8 mouse cellular contexts compared by ENCODE assay signal in the genomic region with DNA sequence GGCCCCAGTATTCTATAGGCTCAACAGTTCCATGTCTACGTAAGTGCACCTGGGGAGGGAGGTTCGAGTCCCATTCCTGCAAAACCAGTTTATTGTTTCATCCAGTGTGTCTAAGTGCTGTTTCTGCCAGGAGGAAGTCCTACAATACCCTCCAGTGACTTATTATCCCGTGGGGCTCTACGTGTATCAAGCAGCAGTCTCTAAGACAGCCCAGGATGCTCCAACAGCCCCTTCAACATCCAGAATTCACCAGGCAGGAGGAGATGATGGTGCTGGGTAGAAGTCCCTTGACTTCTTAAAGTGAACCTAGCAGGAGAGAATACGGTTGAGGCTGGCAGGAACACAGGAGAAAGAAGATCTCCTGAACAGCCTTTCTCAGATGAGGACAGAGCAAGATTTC. TPM values are rescaled to one million over a fixed set of nuclear protein-coding genes. Genes with fewer than 3 reads are reported as not detected.
DNase-seq lines count a peak whose midpoint lies in the region; ATAC-seq and TF ChIP-seq lines count a peak whose summit lies in the region.

No protein-coding gene starts in this region.

- TF ChIP-seq POLR2A in ES-Bruce4 (IDR thresholded peaks at IDR 0.05; ENCODE audit: insufficient read depth, low read length): no peak

- WGBS in heart, embryonic 13.5 days: 44% methylated on average over 5 of the region's 5 CpGs
- WGBS in forebrain, postnatal 0 days: 45% methylated on average over 5 of the region's 5 CpGs
- WGBS in liver, postnatal 0 days (ENCODE audit: insufficient replicate concordance): 42% methylated on average over 5 of the region's 5 CpGs

- H3K4me3 ChIP-seq in heart, embryonic 13.5 days: peak overlapping the region; percentile 75
- peak overlapping the region; percentile 84 for H3K4me3 ChIP-seq in ES-Bruce4 (ENCODE audit: low read depth, low read length)
- H3K4me3 ChIP-seq in forebrain, postnatal 0 days (ENCODE audit: low read depth, low read length): peak overlapping the region; percentile 59
- peak overlapping the region; percentile 82 for H3K4me3 ChIP-seq in liver, postnatal 0 days (ENCODE audit: low read depth, low read length)

- H3K9me3 ChIP-seq in heart, embryonic 13.5 days: no peaks in the 10 kb centered on the region
- H3K9me3 ChIP-seq in ES-Bruce4 (replicated peaks; ENCODE audit: control insufficient read depth, insufficient read depth, low read length, poor library complexity, severe bottlenecking): no peaks in the 10 kb centered on the region; the same call in 1 of the 2 replicates
- H3K9me3 ChIP-seq in forebrain, postnatal 0 days (ENCODE audit: low read length): no peaks in the 10 kb centered on the region
- no peaks in the 10 kb centered on the region for H3K9me3 ChIP-seq in liver, postnatal 0 days (ENCODE audit: low read length)

- H3K27me3 ChIP-seq in heart, embryonic 13.5 days (replicated peaks): peaks cover 23% of the 10 kb centered on the region
- H3K27me3 ChIP-seq in ES-Bruce4 (ENCODE audit: control insufficient read depth, insufficient read depth, low read length, poor library complexity, severe bottlenecking): no peaks in the 10 kb centered on the region
- no peaks in the 10 kb centered on the region; the same call in 1 of the 2 replicates for H3K27me3 ChIP-seq in forebrain, postnatal 0 days (ENCODE audit: insufficient read depth, low read length)
- no peaks in the 10 kb centered on the region for H3K27me3 ChIP-seq in liver, postnatal 0 days (ENCODE audit: insufficient read depth, low read length)

- H3K27ac ChIP-seq in heart, embryonic 13.5 days (replicated peaks): no peak overlapping the region
- peak overlapping the region; percentile 14; the same call in 1 of the 2 replicates for H3K27ac ChIP-seq in ES-Bruce4 (ENCODE audit: insufficient read depth, low read length)
- no peak overlapping the region for H3K27ac ChIP-seq in forebrain, postnatal 0 days (ENCODE audit: low read depth, low read length)
- H3K27ac ChIP-seq in liver, postnatal 0 days (ENCODE audit: low read depth): no peak overlapping the region

- 0 out of 2 replicates have a peak, but pooled peaks cover 3% of the 10 kb centered on the region for H3K36me3 ChIP-seq in heart, embryonic 13.5 days
- H3K36me3 ChIP-seq in ES-Bruce4 (ENCODE audit: control insufficient read depth, insufficient read depth, low read length, poor library complexity, severe bottlenecking): no peaks in the 10 kb centered on the region
- H3K36me3 ChIP-seq in forebrain, postnatal 0 days (ENCODE audit: insufficient read depth): no peaks in the 10 kb centered on the region
- H3K36me3 ChIP-seq in liver, postnatal 0 days (replicated peaks; ENCODE audit: insufficient read depth, low read length): no peaks in the 10 kb centered on the region; the same call in 1 of the 2 replicates

- no peak for TF ChIP-seq EP300 in ES-Bruce4 (IDR thresholded peaks at IDR 0.05; ENCODE audit: insufficient read depth, low read depth, low read length)
- no peak for TF ChIP-seq EP300 in liver, postnatal 0 days (IDR thresholded peaks at IDR 0.05; ENCODE audit: low read depth)

- H3K4me2 ChIP-seq in heart, embryonic 13.5 days: peak overlapping the region; percentile 89
- H3K4me2 ChIP-seq in forebrain, postnatal 0 days (ENCODE audit: low read depth): peak overlapping the region; percentile 100
- peak overlapping the region; percentile 96 for H3K4me2 ChIP-seq in liver, postnatal 0 days (ENCODE audit: low read depth, low read length)

- no peak for TF ChIP-seq CTCF in ES-Bruce4 (IDR thresholded peaks at IDR 0.05; ENCODE audit: low read depth, low read length)
- no peak for TF ChIP-seq CTCF in forebrain, postnatal 0 days (IDR thresholded peaks at IDR 0.05; ENCODE audit: low read depth)
- no peak for TF ChIP-seq CTCF in liver, postnatal 0 days (IDR thresholded peaks at IDR 0.05; ENCODE audit: low read depth)

- H3K9ac ChIP-seq in heart, embryonic 13.5 days: peak overlapping the region; percentile 95
- H3K9ac ChIP-seq in ES-Bruce4 (ENCODE audit: low read depth, poor library complexity, severe bottlenecking): peak overlapping the region; percentile 95
- peak overlapping the region; percentile 63 for H3K9ac ChIP-seq in forebrain, postnatal 0 days
- peak overlapping the region; percentile 87 for H3K9ac ChIP-seq in liver, postnatal 0 days (replicated peaks)

- no peak for ATAC-seq in heart, embryonic 13.5 days (ENCODE audit: extremely low read depth, insufficient number of reproducible peaks, low FRiP score, low TSS enrichment)
- ATAC-seq in forebrain, postnatal 0 days: no peak
- ATAC-seq in liver, postnatal 0 days: no peak

- intact Hi-C loops in heart, postnatal 10 days (cut with DNase I): loop anchor here (2.0 to 10.0 kb wide), 4 partner anchors 84 to 290 kb away; no protein-coding TSS in a partner anchor

- peaks cover 38% of the 10 kb centered on the region for H3K4me1 ChIP-seq in heart, embryonic 13.5 days
- H3K4me1 ChIP-seq in ES-Bruce4 (ENCODE audit: control insufficient read depth, insufficient read depth, low read length): peaks cover 6% of the 10 kb centered on the region
- no peaks in the 10 kb centered on the region for H3K4me1 ChIP-seq in forebrain, postnatal 0 days (ENCODE audit: insufficient read depth)
- H3K4me1 ChIP-seq in liver, postnatal 0 days (ENCODE audit: insufficient read depth): peaks cover 29% of the 10 kb centered on the region

- no peak for DNase-seq in heart, postnatal 10 days
- DNase-seq in forebrain, postnatal 0 days: no peak
- no peak for DNase-seq in liver, postnatal 0 days
- no peak for DNase-seq in frontal cortex, postnatal 25 days (ENCODE audit: low spot score in 2 of 2)
- no peak for DNase-seq in spleen, postnatal 14 days (ENCODE audit: low spot score in 2 of 2)
- no peak for DNase-seq in right cerebral cortex, postnatal 36 days (ENCODE audit: low spot score in 2 of 2)

RNA-seq across cellular contexts. Expression of gene Tns3, which starts 0.5 kb away (rescaled TPM):
- polyA plus RNA-seq in heart, embryonic 13.5 days (2015; fragmentation: Nextera tagmentation; extraction: Ambion mirVana): 14.5 and 15.2 TPM in 2 replicates
- total RNA-seq in heart, postnatal 10 days (2021): 10 to 100 TPM; 27.4 to 29.0 TPM
- 45.7 and 46.2 TPM in 2 replicates for polyA plus RNA-seq in ES-Bruce4 (2011; ENCODE audit: insufficient read depth, insufficient read length, low read depth, missing spikeins)
- 16.3 and 26.5 TPM in 2 replicates for total RNA-seq in forebrain, postnatal 0 days (2014; rRNA removed)
- 3.1 and 6.2 TPM in 2 replicates for polyA plus RNA-seq in forebrain, postnatal 0 days (2015; fragmentation: Nextera tagmentation; extraction: Ambion mirVana)
- 2.8 and 3.6 TPM in 2 replicates for polyA plus RNA-seq in liver, postnatal 0 days (2015; fragmentation: Nextera tagmentation; extraction: Ambion mirVana)
